Mouse (Mus musculus) c-Kit-positive CD71-negative TER-119-negative erythroid progenitor cells, embryonic 14.5 days (primary cell): Measurements from ENCODE around the gene LTO1.
"Not testable (repeated sequence)": the region's sequence is repeated elsewhere in the genome, so short reads cannot be mapped to it uniquely, and the experiment has no call there.

Experiments
- DNase-seq: peaks from one replicate; pipeline ENCODE4 v3.0.0-alpha.2; 2013; ENCODE audit warnings: low read depth

LTO1 gene

GRCm38 (mm10) chr7:144914948-144915750 is at the start of gene LTO1:
Gene LTO1, plus strand, starts transcription at chr7:144915100.
- peak; percentile 88 for DNase-seq

GRCm38 (mm10) chr7:144867161-144867560 is 47.7 kb upstream of the LTO1 start:
- DNase-seq, result no peak

- DNase-seq, result no peak
These were observed 47.3 kb upstream of the LTO1 start for GRCm38 (mm10) chr7:144867602-144868001.

GRCm38 (mm10) chr7:144872420-144872819 is 42.5 kb upstream of the LTO1 start:
- no peak for DNase-seq

GRCm38 (mm10) chr7:144873160-144873559 is 41.7 kb upstream of the LTO1 start:
- no peak for DNase-seq

GRCm38 (mm10) chr7:144874226-144874625 is 40.7 kb upstream of the LTO1 start:
- DNase-seq, result no peak

- no peak for DNase-seq
These were observed 36.5 kb upstream of the LTO1 start for GRCm38 (mm10) chr7:144878401-144878800.

- DNase-seq, result no peak
These were observed 31.8 kb upstream of the LTO1 start for GRCm38 (mm10) chr7:144883106-144883505.

- no peak for DNase-seq
These were observed 27.2 kb upstream of the LTO1 start for GRCm38 (mm10) chr7:144887672-144888071.

- DNase-seq, result no peak
These were observed 26.2 kb upstream of the LTO1 start for GRCm38 (mm10) chr7:144888564-144889299.

- not testable (repeated sequence) for DNase-seq
These were observed 24.2 kb upstream of the LTO1 start for GRCm38 (mm10) chr7:144890661-144891060.

- no peak for DNase-seq
These were observed 23.0 kb upstream of the LTO1 start for GRCm38 (mm10) chr7:144891863-144892262.

- DNase-seq, result no peak
These were observed 22.6 kb upstream of the LTO1 start for GRCm38 (mm10) chr7:144892322-144892721.

- DNase-seq, result peak; percentile 29
These were observed 20.7 kb upstream of the LTO1 start for GRCm38 (mm10) chr7:144894191-144894590.

GRCm38 (mm10) chr7:144894706-144895105 is 20.2 kb upstream of the LTO1 start:
- DNase-seq, result no peak

GRCm38 (mm10) chr7:144895305-144896111 is 19.4 kb upstream of the LTO1 start:
- peak; percentile 42 for DNase-seq

GRCm38 (mm10) chr7:144896294-144897218 is 18.3 kb upstream of the LTO1 start, which contains the start of gene Fgf15:
Gene Fgf15, plus strand, starts transcription at chr7:144896531.
- DNase-seq, result no peak

GRCm38 (mm10) chr7:144898506-144898905 is 16.4 kb upstream of the LTO1 start:
- DNase-seq, result no peak

GRCm38 (mm10) chr7:144905514-144905913 is 9.4 kb upstream of the LTO1 start:
- DNase-seq, result not testable (repeated sequence)

- peak; percentile 53 for DNase-seq
These were observed 8.0 kb upstream of the LTO1 start for GRCm38 (mm10) chr7:144906708-144907397.

GRCm38 (mm10) chr7:144907793-144908192 is 7.1 kb upstream of the LTO1 start:
- DNase-seq, result peak; percentile 38
